Mouse (Mus musculus) small intestine, adult 2 months (tissue): Measurements from ENCODE around the gene Gm26992. TPM values are rescaled to one million over a fixed set of nuclear protein-coding genes. Genes with fewer than 3 reads are reported as not detected.

Experiments
- H3K27ac ChIP-seq: fragments of 200-500 bp; 2 replicates; pipeline ENCODE4 v1.5.1; 2012; ENCODE audit warnings: low read depth, low read length, control low read depth, inconsistent platforms; ENCODE audit not compliant: insufficient read depth
- H3K27me3 ChIP-seq: fragments of 200-500 bp; 2 replicates; pipeline ENCODE4 v1.6.1; 2012; ENCODE audit warnings: mild to moderate bottlenecking, moderate library complexity, low read length, inconsistent platforms; ENCODE audit not compliant: control insufficient read depth, insufficient read depth
- H3K36me3 ChIP-seq: fragments of 200-500 bp; 2 replicates; pipeline ENCODE4 v1.6.1; 2012; ENCODE audit warnings: mild to moderate bottlenecking, low read length, control low read depth, inconsistent platforms; ENCODE audit not compliant: control insufficient read depth, insufficient read depth
- H3K4me1 ChIP-seq: fragments of 200-500 bp; 2 replicates; pipeline ENCODE4 v1.6.1; 2012; ENCODE audit warnings: low read length, inconsistent platforms, mixed read lengths; ENCODE audit not compliant: control insufficient read depth, insufficient read depth, insufficient read length
- H3K4me3 ChIP-seq: fragments of 200-500 bp; 2 replicates; pipeline ENCODE4 v1.5.1; 2012; ENCODE audit warnings: low read depth, mild to moderate bottlenecking, control low read depth, inconsistent platforms, low read length, moderate library complexity
- CTCF ChIP-seq: fragments of 200-500 bp; IDR thresholded peaks from 2 replicates; pipeline ENCODE4 v1.5.1; 2012; ENCODE audit warnings: low read depth, mild to moderate bottlenecking, control low read depth, inconsistent platforms, low read length, moderate library complexity, mixed read lengths; ENCODE audit not compliant: insufficient replicate concordance, insufficient read length; ENCODE audit errors: extremely low read depth
- POLR2A ChIP-seq: fragments of 200-500 bp; IDR thresholded peaks from 2 replicates; pipeline ENCODE4 v1.6.1; 2012; ENCODE audit warnings: low read depth, mild to moderate bottlenecking, control low read depth, inconsistent platforms, low read length, moderate library complexity
- WGBS: fragments of 180-500 bp; shearing (Covaris S2); methylation state at CpG from one replicate; pipeline ENCODE4 v1.1.7; 2018; 5-methylcytosine and 5-hydroxymethylcytosine counted together
- polyA plus RNA-seq: library from polyadenylated mRNA; depleted of rRNA; stranded (reverse); fragments of >200 nt; gene quantifications from 2 replicates; pipeline ENCODE4 v1.2.3, GENCODE M21; 2012

Gene Gm26992
- polyA plus RNA-seq, 1 experiment: not detected

GRCm38 (mm10) chrX:103452815-103453214 is 31.0 kb downstream of the Gm26992 start:
- Histone ChIP-seq H3K27ac (no peak overlapping the region), H3K36me3 (no peaks in the 10 kb centered on the region), H3K27me3 (peaks cover 2% of the 10 kb centered on the region; the same call in 1 of the 2 replicates), H3K4me1 (peaks cover 2% of the 10 kb centered on the region; the same call in 1 of the 2 replicates), H3K4me3 (no peak overlapping the region)
- 86% methylated on average over 6 of the region's 6 CpGs for WGBS
- no peak for TF ChIP-seq CTCF
- no peak for TF ChIP-seq POLR2A

DNA sequence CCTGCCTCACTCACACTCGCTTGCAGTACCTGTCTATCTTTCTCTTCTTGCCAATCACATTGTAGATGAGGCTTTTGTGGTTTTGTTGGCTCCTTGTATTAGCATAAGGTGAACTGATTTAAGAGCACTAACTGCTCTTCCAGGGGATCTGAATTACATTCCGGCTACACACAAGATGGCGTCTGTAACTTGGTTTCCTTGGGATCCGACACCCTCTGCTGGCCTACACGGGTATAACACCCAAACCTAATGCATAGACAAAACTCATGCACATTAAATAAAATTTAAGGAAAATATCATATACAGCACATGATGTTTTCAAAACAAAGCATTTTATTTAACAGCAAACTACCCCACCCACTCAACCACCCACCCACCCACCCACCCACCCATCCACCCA is 38.2 kb downstream of the Gm26992 start:
- no peak for TF ChIP-seq POLR2A
- TF ChIP-seq CTCF: no peak
- Histone ChIP-seq H3K36me3 (no peaks in the 10 kb centered on the region), H3K27me3 (no peaks in the 10 kb centered on the region), H3K4me1 (no peaks in the 10 kb centered on the region), H3K27ac (no peak overlapping the region), H3K4me3 (no peak overlapping the region)
- WGBS: 78% methylated on average over 5 of the region's 5 CpGs

GRCm38 (mm10) chrX:103468998-103469397 is 47.2 kb downstream of the Gm26992 start:
- Histone ChIP-seq H3K4me1 (no peaks in the 10 kb centered on the region), H3K36me3 (no peaks in the 10 kb centered on the region), H3K27me3 (no peaks in the 10 kb centered on the region), H3K27ac (no peak overlapping the region), H3K4me3 (no peak overlapping the region)
- TF ChIP-seq CTCF (no peak), POLR2A (no peak)
- WGBS: 80% methylated on average over 2 of the region's 2 CpGs

DNA sequence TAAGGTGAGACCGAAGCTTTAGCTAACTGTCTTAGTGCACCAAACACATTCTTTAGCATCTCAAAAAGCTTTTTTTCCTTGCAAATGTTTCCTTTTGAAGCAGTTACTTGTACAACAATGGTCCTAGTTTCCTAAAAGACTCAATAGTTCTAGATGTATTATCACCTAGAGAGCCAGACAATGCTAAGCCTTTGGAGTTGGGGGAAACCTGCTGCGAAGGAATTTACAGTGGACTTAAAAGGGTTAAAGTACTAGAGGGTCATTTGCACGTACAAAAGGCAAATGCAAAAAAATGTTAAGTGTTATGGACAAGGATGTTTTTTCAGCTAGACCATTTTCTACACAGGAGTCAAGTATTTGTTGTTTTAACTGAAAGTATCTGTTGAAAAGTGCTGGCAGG is 50.5 kb downstream of the Gm26992 start:
- 84% methylated on average over 3 of the region's 3 CpGs for WGBS
- Histone ChIP-seq H3K27me3 (no peaks in the 10 kb centered on the region), H3K27ac (no peak overlapping the region), H3K4me3 (no peak overlapping the region), H3K4me1 (no peaks in the 10 kb centered on the region), H3K36me3 (no peaks in the 10 kb centered on the region)
- no peak for TF ChIP-seq CTCF
- no peak for TF ChIP-seq POLR2A

DNA sequence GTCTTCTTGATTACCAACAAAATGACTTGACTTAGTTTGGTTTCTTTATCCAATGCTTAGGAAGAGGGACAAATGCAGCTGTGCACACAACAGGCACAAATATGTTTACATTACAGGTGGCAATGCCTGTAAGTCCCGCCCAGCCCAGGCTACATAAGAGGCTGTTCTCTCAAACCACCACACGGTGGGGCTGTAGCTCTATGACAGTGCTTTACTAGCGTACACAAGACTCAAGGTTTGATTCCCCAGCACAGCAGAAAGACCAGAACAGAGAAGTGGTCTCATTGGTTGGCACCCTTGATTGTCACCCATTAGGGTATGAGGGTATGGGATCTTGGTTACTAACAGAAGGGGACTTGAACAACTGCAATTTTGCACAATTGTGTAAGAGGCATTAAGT is 55.7 kb downstream of the Gm26992 start:
- no peaks in the 10 kb centered on the region for H3K36me3 ChIP-seq
- H3K27ac ChIP-seq: no peak overlapping the region
- WGBS: 0% methylated on average over 3 of the region's 3 CpGs
- H3K4me1 ChIP-seq: no peaks in the 10 kb centered on the region
- no peaks in the 10 kb centered on the region for H3K27me3 ChIP-seq
- H3K4me3 ChIP-seq: no peak overlapping the region
- TF ChIP-seq POLR2A (no peak), CTCF (peak; percentile 57; the same call in 1 of the 2 replicates)

DNA sequence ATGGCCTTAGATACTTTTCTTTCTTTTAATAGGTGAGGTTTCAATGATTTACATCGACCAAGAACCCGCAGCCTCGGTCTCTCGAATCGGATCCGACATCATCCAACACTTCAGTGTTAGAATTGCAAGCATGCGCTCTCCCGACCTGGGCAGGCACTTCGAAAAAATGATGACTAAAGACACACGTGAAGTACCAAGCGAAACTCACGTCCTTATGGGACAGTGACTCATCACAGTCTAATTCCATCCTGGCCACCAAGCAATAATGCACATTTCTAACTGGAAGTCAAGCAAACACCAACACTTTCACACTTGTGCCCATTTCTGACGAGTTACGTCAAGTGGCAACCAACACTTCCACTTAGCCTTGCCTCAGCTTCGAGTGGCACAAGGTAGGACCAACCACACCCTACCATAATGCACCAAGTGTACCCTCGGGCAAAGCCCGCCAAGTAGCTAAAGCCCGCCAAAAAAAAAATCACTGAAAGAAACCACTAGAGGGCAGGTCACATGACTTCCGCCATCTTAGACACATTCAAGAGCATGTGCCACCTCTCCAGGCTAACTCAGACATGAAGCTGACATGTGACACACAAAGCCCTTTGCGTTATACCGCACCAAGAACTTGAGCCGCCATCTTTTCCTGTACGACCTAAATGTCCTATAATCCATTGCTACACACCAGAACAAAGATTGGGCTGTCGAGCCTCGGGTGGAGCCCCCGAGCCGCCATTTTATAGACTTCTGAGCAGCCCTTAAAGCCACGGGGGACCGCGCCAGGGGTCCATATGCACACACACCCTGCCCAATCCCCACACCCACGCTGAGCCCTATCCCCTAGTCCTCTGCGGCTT is 59.7 kb downstream of the Gm26992 start:
- 77% methylated on average over 32 of the region's 32 CpGs for WGBS
- H3K4me3 ChIP-seq: no peak overlapping the region
- H3K36me3 ChIP-seq: no peaks in the 10 kb centered on the region
- no peaks in the 10 kb centered on the region for H3K27me3 ChIP-seq
- H3K27ac ChIP-seq: no peak overlapping the region
- TF ChIP-seq CTCF (no peak), POLR2A (no peak)
- H3K4me1 ChIP-seq: no peaks in the 10 kb centered on the region

DNA sequence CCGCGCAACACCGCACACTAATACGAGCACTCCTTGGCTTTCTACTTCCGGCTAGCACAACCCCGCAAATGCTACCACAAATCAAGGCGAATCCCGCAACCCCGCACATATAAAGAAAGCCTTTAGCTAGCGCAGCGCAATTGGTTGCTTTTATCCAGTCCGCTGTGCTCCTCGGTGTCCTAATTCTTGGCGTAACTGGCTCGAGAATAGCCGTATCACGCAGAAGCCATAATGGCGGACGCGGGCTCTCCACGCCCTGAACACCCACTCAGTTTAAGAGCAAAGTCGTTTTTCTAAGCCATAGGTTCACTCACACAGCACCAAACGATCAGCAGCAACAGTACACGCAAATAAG is 60.3 kb downstream of the Gm26992 start:
- H3K27me3 ChIP-seq: no peaks in the 10 kb centered on the region
- TF ChIP-seq CTCF: no peak
- no peak for TF ChIP-seq POLR2A
- H3K27ac ChIP-seq: no peak overlapping the region
- no peaks in the 10 kb centered on the region for H3K4me1 ChIP-seq
- H3K4me3 ChIP-seq: no peak overlapping the region
- whole genome bisulfite sequencing: 84% methylated on average over 24 of the region's 24 CpGs
- no peaks in the 10 kb centered on the region for H3K36me3 ChIP-seq
